Mouse (Mus musculus) adrenal gland, postnatal 10 days (tissue): ENCODE measurements at regions not wholly inside any gene's neighbourhood (a gene's known extent, or its start where the extent isn't known, plus 50 kb on each side); places are given as distances from the start of the nearest gene placed in this dataset.
A peak's percentile ranks its signal among the peaks of the same experiment; 100 is the strongest.

ENCODE experiments used
- DNase-seq: peaks from one replicate; pipeline ENCODE4 v3.0.0; 2021; ENCODE audit warnings: mixed read lengths

DNA sequence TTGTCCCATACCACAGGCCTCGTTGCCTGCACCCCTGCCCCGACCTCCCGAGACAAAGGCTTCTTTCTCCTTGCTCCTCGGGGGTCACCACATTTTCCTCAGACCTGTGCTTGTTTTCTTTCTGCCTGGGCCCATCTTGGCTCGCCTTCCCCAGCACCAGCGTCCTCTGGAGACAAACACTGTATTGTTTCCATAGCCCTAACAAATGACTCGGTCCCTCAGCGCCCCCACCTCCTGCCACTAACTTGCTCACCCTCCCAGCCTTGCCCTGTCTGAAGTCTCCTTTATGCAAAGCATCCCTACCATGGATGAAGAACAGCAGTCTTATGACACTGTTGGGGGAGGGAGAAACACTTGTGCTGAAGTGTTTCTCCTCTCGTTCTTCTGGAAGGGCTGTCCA, 402.1 kb downstream of the Sox9 start:
- DNase-seq = no peak

DNA sequence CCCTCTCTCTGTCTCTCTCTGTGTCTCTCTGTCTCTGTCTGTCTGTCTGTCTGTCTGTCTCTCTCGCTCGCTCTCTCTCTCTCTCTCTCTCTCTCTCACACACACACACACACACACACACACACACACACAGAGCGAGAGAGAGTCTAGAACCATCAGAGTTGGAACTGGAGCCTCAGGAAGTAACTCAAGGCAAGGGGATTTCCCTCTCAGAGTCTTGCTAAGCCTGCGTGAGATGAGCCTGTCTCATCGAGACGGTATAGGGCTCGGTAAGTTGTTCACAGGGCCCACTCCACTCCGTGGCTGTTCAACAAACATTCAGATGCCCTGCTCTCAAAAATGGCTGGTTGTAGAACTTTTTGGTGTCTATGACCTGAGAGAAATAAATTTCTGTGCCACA, 405.4 kb downstream of the Sox9 start:
- DNase-seq = no peak

- no peak for DNase-seq
These were observed 406.4 kb downstream of the Sox9 start for GRCm38 (mm10) chr11:113188263-113188920.

GRCm38 (mm10) chr11:113190006-113190405, 408.0 kb downstream of the Sox9 start:
- no peak for DNase-seq

DNA sequence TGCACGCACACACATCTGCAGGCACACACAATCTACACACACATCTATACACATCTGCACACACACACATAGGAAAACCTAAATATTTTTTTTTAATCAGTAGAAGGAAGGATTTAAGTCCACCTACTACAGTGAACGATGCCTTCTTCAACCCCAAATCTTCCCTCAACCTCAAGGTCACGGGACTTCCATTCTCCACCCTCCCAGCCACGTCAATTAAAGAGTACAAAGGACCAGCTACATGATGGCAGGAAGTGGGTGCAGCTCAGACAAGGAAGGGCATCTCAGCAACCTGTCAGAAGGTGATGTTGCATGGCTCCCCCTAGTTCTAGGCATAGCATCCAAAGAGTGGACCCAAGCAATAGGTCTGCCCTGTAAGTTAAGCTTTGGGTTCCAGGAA, 408.5 kb downstream of the Sox9 start:
- DNase-seq = no peak

DNA sequence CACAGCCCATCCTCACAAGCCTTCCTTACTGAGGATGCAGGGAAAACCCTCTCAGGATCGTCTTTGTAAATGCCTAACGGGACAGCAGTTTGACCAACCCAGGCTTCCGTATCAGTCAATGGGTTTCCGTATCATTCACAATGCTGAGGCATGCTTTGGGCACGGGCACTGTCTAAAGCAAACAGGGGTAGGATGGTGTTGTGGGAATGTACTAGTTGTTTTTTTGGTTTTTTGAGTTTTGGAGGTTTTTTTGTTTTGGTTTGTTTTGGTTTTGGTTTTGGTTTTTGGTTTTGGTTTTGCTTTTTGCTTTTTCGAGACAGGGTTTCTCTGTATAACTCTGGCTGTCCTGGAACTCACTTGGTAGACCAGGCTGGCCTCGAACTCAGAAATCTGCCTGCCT, 409.0 kb downstream of the Sox9 start:
- no peak for DNase-seq

DNA sequence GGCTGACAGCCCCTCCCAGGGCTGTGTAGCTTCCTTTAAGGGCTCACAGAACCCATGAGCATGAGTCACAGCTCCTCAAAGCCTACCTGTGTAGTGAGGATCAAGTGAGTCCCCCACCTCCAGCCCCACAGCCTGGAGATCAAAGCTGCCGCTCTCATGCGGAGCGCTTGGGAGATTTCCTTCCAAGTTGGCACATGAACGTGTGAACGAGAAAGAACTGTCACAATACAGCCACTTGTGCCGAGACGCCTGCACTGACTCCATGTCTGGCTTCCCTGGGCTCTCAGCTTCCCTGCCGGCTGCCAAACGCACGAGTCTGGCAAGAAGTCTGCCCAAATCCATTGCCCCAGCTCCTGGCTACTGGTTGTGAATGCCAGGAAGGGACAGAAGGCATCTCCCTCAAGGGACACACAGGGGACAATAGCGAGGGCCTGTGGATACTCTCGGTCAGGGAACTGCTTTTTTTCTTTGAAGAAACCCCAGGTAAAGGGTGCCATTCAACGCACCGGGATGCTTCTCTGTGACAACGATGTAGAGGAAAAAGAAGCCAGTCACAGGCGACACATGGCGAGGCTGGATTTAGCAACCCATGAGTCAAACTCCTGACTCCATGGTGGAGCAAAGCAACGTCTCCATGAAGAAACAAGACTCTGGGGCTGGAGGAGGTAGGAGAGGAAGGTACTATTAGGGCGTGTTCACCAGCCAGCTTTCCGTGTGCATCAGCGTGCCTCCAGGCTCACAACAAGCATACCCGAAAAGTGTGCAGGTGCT, 410.2 kb downstream of the Sox9 start:
- DNase-seq = peak; percentile 60

GRCm38 (mm10) chr11:113194144-113194827, 412.3 kb downstream of the Sox9 start:
- no peak for DNase-seq
